ENCODE assay signal across 8 mouse cellular contexts in the genomic region with DNA sequence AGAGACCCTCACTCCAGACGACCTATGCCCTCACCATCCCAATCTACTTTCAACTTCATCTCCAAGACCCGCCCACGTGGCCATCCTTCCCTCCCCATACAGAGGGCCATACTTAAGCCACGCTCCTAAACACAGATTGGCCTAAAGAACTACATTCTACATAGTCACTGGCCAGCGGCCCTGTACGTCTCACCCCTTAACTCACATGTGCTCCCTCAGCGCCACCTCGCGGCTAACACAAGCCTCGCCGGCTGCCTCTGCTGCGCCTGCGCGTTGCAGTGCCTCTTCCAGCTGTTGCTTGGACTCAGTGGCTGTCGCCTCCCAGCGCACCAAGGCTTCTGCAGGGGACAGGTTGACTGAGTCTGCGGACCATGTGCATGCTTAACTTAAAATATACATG. TPM values are rescaled to one million over a fixed set of nuclear protein-coding genes. Genes with fewer than 3 reads are reported as not detected.
DNase-seq lines count a peak whose midpoint lies in the region; ATAC-seq and TF ChIP-seq lines count a peak whose summit lies in the region.

No protein-coding gene starts in this region.

- H3K4me3 ChIP-seq in MEL (ENCODE audit: control insufficient read depth in 1 of 2, insufficient read depth in 1 of 2, low read depth in 2 of 2, low read length in 2 of 2): peak overlapping the region; percentile 35 to 39
- H3K4me3 ChIP-seq in hindbrain, embryonic 10.5 days: no peak overlapping the region
- H3K4me3 ChIP-seq in lung, embryonic 15.5 days: no peak overlapping the region
- no peak overlapping the region for H3K4me3 ChIP-seq in thymus, adult 2 months (ENCODE audit: control insufficient read depth, insufficient read depth, low read length)

- peak overlapping the region; percentile 33; the same call in 1 of the 2 replicates for H3K4me2 ChIP-seq in lung, embryonic 15.5 days

- peak; percentile 66 for TF ChIP-seq RAD21 in MEL (IDR thresholded peaks at IDR 0.05; ENCODE audit: low read depth, low read length)

- 5% methylated on average over 17 of the region's 17 CpGs for WGBS in hindbrain, embryonic 10.5 days
- WGBS in lung, embryonic 15.5 days: 3% methylated on average over 17 of the region's 17 CpGs
- WGBS in thymus, adult 2 months: 2% methylated on average over 17 of the region's 17 CpGs

- 0 out of 4 replicates have a peak, but pooled peaks cover 0 to 3% of the 10 kb centered on the region in 2 experiments for H3K4me1 ChIP-seq in MEL (ENCODE audit: control insufficient read depth in 1 of 2, insufficient read depth in 2 of 2, low read length in 2 of 2)
- H3K4me1 ChIP-seq in hindbrain, embryonic 10.5 days (replicated peaks): peaks cover 41% of the 10 kb centered on the region
- peaks cover 39% of the 10 kb centered on the region for H3K4me1 ChIP-seq in lung, embryonic 15.5 days
- H3K4me1 ChIP-seq in thymus, adult 2 months (replicated peaks; ENCODE audit: control insufficient read depth, insufficient read depth, low read length): no peaks in the 10 kb centered on the region

- TF ChIP-seq CTCF in MEL (IDR thresholded peaks at IDR 0.05 in 2 of 3, conservative IDR thresholded peaks at IDR 0.05 in 1 of 3; ENCODE audit: control insufficient read depth in 1 of 3, insufficient read depth in 1 of 3, low read depth in 2 of 3, low read length in 3 of 3, poor library complexity in 1 of 3, severe bottlenecking in 1 of 3): peak; percentile 84 to 97 (median 94)
- peak; percentile 91 for TF ChIP-seq CTCF in thymus, adult 2 months (IDR thresholded peaks at IDR 0.05; ENCODE audit: borderline replicate concordance, control insufficient read depth, extremely low read depth, insufficient read depth, low read length, poor library complexity)

- no peak overlapping the region for H3K27ac ChIP-seq in MEL (ENCODE audit: control insufficient read depth, low read depth, low read length)
- no peak overlapping the region for H3K27ac ChIP-seq in hindbrain, embryonic 10.5 days
- no peak overlapping the region for H3K27ac ChIP-seq in lung, embryonic 15.5 days
- H3K27ac ChIP-seq in thymus, adult 2 months (ENCODE audit: control insufficient read depth, insufficient read depth, low read length): no peak overlapping the region

- peak; percentile 96 for ATAC-seq in frontal cortex, adult (ENCODE audit: low TSS enrichment)
- ATAC-seq in lung, embryonic 15.5 days (ENCODE audit: borderline replicate concordance, extremely low read depth, low FRiP score, low TSS enrichment): peak; percentile 83

- H3K27me3 ChIP-seq in MEL (ENCODE audit: control insufficient read depth in 1 of 2, insufficient read depth in 2 of 2, low read length in 2 of 2): peaks cover 0 to 2% of the 10 kb centered on the region in 2 experiments; a peak in 2 of 4 replicates
- H3K27me3 ChIP-seq in hindbrain, embryonic 10.5 days (ENCODE audit: insufficient read depth, poor library complexity, severe bottlenecking): peaks cover 44% of the 10 kb centered on the region
- H3K27me3 ChIP-seq in lung, embryonic 15.5 days: peaks cover 12% of the 10 kb centered on the region
- no peaks in the 10 kb centered on the region for H3K27me3 ChIP-seq in thymus, adult 2 months (ENCODE audit: control insufficient read depth, insufficient read depth, low read length)

- no peaks in the 10 kb centered on the region for H3K9me3 ChIP-seq in MEL (replicated peaks; ENCODE audit: insufficient read depth, low read length)
- no peaks in the 10 kb centered on the region for H3K9me3 ChIP-seq in hindbrain, embryonic 10.5 days
- H3K9me3 ChIP-seq in lung, embryonic 15.5 days: no peaks in the 10 kb centered on the region

- peak in 1 of 2 experiments; percentile 30; a peak in 1 of 4 replicates for TF ChIP-seq POLR2A in MEL (IDR thresholded peaks at IDR 0.05; ENCODE audit: control insufficient read depth in 1 of 2, insufficient read depth in 1 of 2, low read depth in 1 of 2, low read length in 2 of 2, poor library complexity in 1 of 2)
- TF ChIP-seq POLR2A in thymus, adult 2 months (IDR thresholded peaks at IDR 0.05; ENCODE audit: control insufficient read depth, extremely low read depth, insufficient read depth, low read length, poor library complexity): 0 out of 2 replicates have a peak, but pooled peaks have one; percentile 22

- TF ChIP-seq EP300 in MEL (IDR thresholded peaks at IDR 0.05; ENCODE audit: low read depth in 1 of 2, low read length in 2 of 2): no peak

- no peaks in the 10 kb centered on the region for H3K79me2 ChIP-seq in MEL (ENCODE audit: control insufficient read depth, insufficient read depth, low read length, poor library complexity)

- peak overlapping the region; percentile 42; the same call in 1 of the 2 replicates for H3K9ac ChIP-seq in MEL (ENCODE audit: control insufficient read depth, low read depth, low read length, poor library complexity, severe bottlenecking)
- no peak overlapping the region for H3K9ac ChIP-seq in lung, embryonic 15.5 days

- peak; percentile 97 for DNase-seq in MEL (ENCODE audit: low read depth, low spot score)
- DNase-seq in cerebellum, adult 8-10 months: peak; percentile 93
- peak; percentile 94 for DNase-seq in hindbrain, embryonic 10.5 days (ENCODE audit: low spot score)
- peak; percentile 90 for DNase-seq in layer of hippocampus, adult 9-10 months (ENCODE audit: low spot score)
- DNase-seq in ovary, adult 18-20 months (ENCODE audit: low spot score): peak; percentile 87
- peak; percentile 97 for DNase-seq in thymus, adult 2 months

- H3K36me3 ChIP-seq in MEL (ENCODE audit: control insufficient read depth in 1 of 2, insufficient read depth in 2 of 2, low read length in 2 of 2): no peaks in the 10 kb centered on the region; a peak in 1 of 4 replicates
- H3K36me3 ChIP-seq in hindbrain, embryonic 10.5 days: no peaks in the 10 kb centered on the region
- no peaks in the 10 kb centered on the region for H3K36me3 ChIP-seq in lung, embryonic 15.5 days
- H3K36me3 ChIP-seq in thymus, adult 2 months (ENCODE audit: control insufficient read depth, insufficient read depth, low read length): no peaks in the 10 kb centered on the region

TF ChIP-seq in MEL, 35 proteins besides CTCF, POLR2A, EP300 and RAD21 (continues in another document):
- TF ChIP-seq POLR2AphosphoS2 (IDR thresholded peaks at IDR 0.05; ENCODE audit: low read length) (no peak), MYC (IDR thresholded peaks at IDR 0.05; ENCODE audit: low read depth, low read length) (peak; percentile 94), NRF1 (IDR thresholded peaks at IDR 0.05; ENCODE audit: insufficient read depth, low read depth, low read length, poor library complexity, severe bottlenecking) (peak; percentile 97), SIN3A (IDR thresholded peaks at IDR 0.05; ENCODE audit: low read length) (peak; percentile 52; the same call in 1 of the 2 replicates), NELFE (IDR thresholded peaks at IDR 0.05; ENCODE audit: low read depth, low read length) (no peak), ZNF384 (IDR thresholded peaks at IDR 0.05; ENCODE audit: low read depth, low read length) (0 out of 2 replicates have a peak, but pooled peaks have one; percentile 28), TAL1 (IDR thresholded peaks at IDR 0.05; ENCODE audit: low read length) (no peak), TBP (IDR thresholded peaks at IDR 0.05; ENCODE audit: low read depth, low read length) (0 out of 2 replicates have a peak, but pooled peaks have one; percentile 26), HCFC1 (IDR thresholded peaks at IDR 0.05; ENCODE audit: low read depth, low read length) (peak; percentile 69), UBTF (IDR thresholded peaks at IDR 0.05; ENCODE audit: borderline replicate concordance, insufficient read depth, low read depth, low read length) (no peak), MAX (IDR thresholded peaks at IDR 0.05; ENCODE audit: low read length) (peak; percentile 91)

RNA-seq across cellular contexts. Expression of a gene that starts 3.9 kb away (rescaled TPM):
- not detected in 2 replicates for total RNA-seq in MEL (2012; rRNA removed)
- polyA plus RNA-seq in MEL (2012; ENCODE audit: insufficient read depth in 1 of 2, insufficient read length in 2 of 2, low read depth in 1 of 2, low replicate concordance in 2 of 2, missing spikeins in 1 of 2): not detected
- 0.51 and 0.60 TPM in 2 replicates for polyA plus RNA-seq in hindbrain, embryonic 10.5 days (2016; fragmentation: Nextera tagmentation; extraction: Ambion mirVana)
- polyA plus RNA-seq in lung, embryonic 15.5 days (2015; fragmentation: Nextera tagmentation; extraction: Ambion mirVana): 0.39 and 0.65 TPM in 2 replicates
- 0.09 and 0.11 TPM in 2 replicates for polyA plus RNA-seq in thymus, adult 2 months (2012; rRNA removed)

RNA-seq across cellular contexts. Expression of a gene that starts 10.1 kb away (rescaled TPM):
- total RNA-seq in MEL (2012; rRNA removed): 8.2 and 11.7 TPM in 2 replicates
- 10 to 100 TPM in 1 of 2 experiments, not detected in 1; 20.4 TPM for polyA plus RNA-seq in MEL (2012; ENCODE audit: insufficient read depth in 1 of 2, insufficient read length in 2 of 2, low read depth in 1 of 2, low replicate concordance in 2 of 2, missing spikeins in 1 of 2)
- 50.2 and 52.7 TPM in 2 replicates for polyA plus RNA-seq in hindbrain, embryonic 10.5 days (2016; fragmentation: Nextera tagmentation; extraction: Ambion mirVana)
- 146 and 147 TPM in 2 replicates for polyA plus RNA-seq in lung, embryonic 15.5 days (2015; fragmentation: Nextera tagmentation; extraction: Ambion mirVana)
- polyA plus RNA-seq in thymus, adult 2 months (2012; rRNA removed): 59.2 and 62.6 TPM in 2 replicates

RNA-seq across cellular contexts. Expression of a gene that starts 15.6 kb away (rescaled TPM):
- total RNA-seq in MEL (2012; rRNA removed): 41.1 and 49.9 TPM in 2 replicates
- polyA plus RNA-seq in MEL (2012; ENCODE audit: insufficient read depth in 1 of 2, insufficient read length in 2 of 2, low read depth in 1 of 2, low replicate concordance in 2 of 2, missing spikeins in 1 of 2): 100 to 1,000 TPM in 1 of 2 experiments, not detected in 1; 125 TPM
- polyA plus RNA-seq in hindbrain, embryonic 10.5 days (2016; fragmentation: Nextera tagmentation; extraction: Ambion mirVana): 8.9 and 9.6 TPM in 2 replicates
- 49.7 and 52.0 TPM in 2 replicates for polyA plus RNA-seq in lung, embryonic 15.5 days (2015; fragmentation: Nextera tagmentation; extraction: Ambion mirVana)
- polyA plus RNA-seq in thymus, adult 2 months (2012; rRNA removed): 457 and 474 TPM in 2 replicates

RNA-seq across cellular contexts. Expression of a gene that starts 21.1 kb away (rescaled TPM):
- 39.5 and 46.5 TPM in 2 replicates for total RNA-seq in MEL (2012; rRNA removed)
- polyA plus RNA-seq in MEL (2012; ENCODE audit: insufficient read depth in 1 of 2, insufficient read length in 2 of 2, low read depth in 1 of 2, low replicate concordance in 2 of 2, missing spikeins in 1 of 2): 10 to 100 TPM in 1 of 2 experiments, not detected in 1; 67.3 TPM
- 68.7 and 71.6 TPM in 2 replicates for polyA plus RNA-seq in hindbrain, embryonic 10.5 days (2016; fragmentation: Nextera tagmentation; extraction: Ambion mirVana)
- polyA plus RNA-seq in lung, embryonic 15.5 days (2015; fragmentation: Nextera tagmentation; extraction: Ambion mirVana): 95.2 and 96.6 TPM in 2 replicates
- polyA plus RNA-seq in thymus, adult 2 months (2012; rRNA removed): 166 and 182 TPM in 2 replicates

RNA-seq across cellular contexts. Expression of a gene that starts 33.7 kb away (rescaled TPM):
- total RNA-seq in MEL (2012; rRNA removed): 45.5 and 49.4 TPM in 2 replicates
- polyA plus RNA-seq in MEL (2012; ENCODE audit: insufficient read depth in 1 of 2, insufficient read length in 2 of 2, low read depth in 1 of 2, low replicate concordance in 2 of 2, missing spikeins in 1 of 2): 10 to 100 TPM in 1 of 2 experiments, not detected in 1; 50.1 TPM
- 18.2 and 22.5 TPM in 2 replicates for polyA plus RNA-seq in hindbrain, embryonic 10.5 days (2016; fragmentation: Nextera tagmentation; extraction: Ambion mirVana)
- 16.3 and 19.1 TPM in 2 replicates for polyA plus RNA-seq in lung, embryonic 15.5 days (2015; fragmentation: Nextera tagmentation; extraction: Ambion mirVana)
- 56.8 and 58.7 TPM in 2 replicates for polyA plus RNA-seq in thymus, adult 2 months (2012; rRNA removed)

Comparison
In these comparisons a context has a peak if more than half of its experiments do, and no peak if none do; other contexts are left out.
1. H3K4me3 ChIP-seq: peak in MEL (2 of 2); none in hindbrain, embryonic 10.5 days (single experiment), lung, embryonic 15.5 days (single experiment) and thymus, adult 2 months (single experiment).
2. Peak in every context shown above with its lines, with median percentiles within 50 percentile points of each other: DNase-seq.